ENCODE assay signal across 8 mouse cellular contexts in genomic region chr11:105312972-105313632, GRCm38 (mm10). TPM values are rescaled to one million over a fixed set of nuclear protein-coding genes. Genes with fewer than 3 reads are reported as not detected.
DNase-seq lines count a peak whose midpoint lies in the region; TF ChIP-seq lines count a peak whose summit lies in the region.

No protein-coding gene starts in this region.

- H3K79me2 ChIP-seq in myocyte (ENCODE audit: control insufficient read depth, insufficient read depth) = peaks cover 49% of the 10 kb centered on the region

- H3K27me3 ChIP-seq in myocyte (ENCODE audit: control insufficient read depth, insufficient read depth, insufficient read length) = no peaks in the 10 kb centered on the region

- DNase-seq in adrenal gland, postnatal 10 days = peak; percentile 26
- DNase-seq in adrenal gland, postnatal 25 days = no peak
- DNase-seq in fibroblast of lung, adult 2 months (ENCODE audit: low read depth) = peak; percentile 88
- DNase-seq in heart, postnatal 14 days = peak; percentile 40 to 69
- peak; percentile 64 to 69 for DNase-seq in kidney, postnatal 4 days
- no peak for DNase-seq in thymus, postnatal 10 days (ENCODE audit: low spot score in 2 of 2)
- no peak for DNase-seq in thymus, postnatal 4 days

- intact Hi-C loops in heart, postnatal 14 days (cut with DNase I) = no loop called here

- peak overlapping the region; percentile 95 for H3K4me2 ChIP-seq in myocyte (ENCODE audit: low read depth)

- H3K36me3 ChIP-seq in myocyte (ENCODE audit: control insufficient read depth, insufficient read depth) = peaks cover 5% of the 10 kb centered on the region

- H3ac ChIP-seq in myocyte (ENCODE audit: control insufficient read depth, insufficient read length) = no peak overlapping the region

- H3K4me3 ChIP-seq in myocyte = no peak overlapping the region

- TF ChIP-seq POLR2A in myocyte (IDR thresholded peaks at IDR 0.05; ENCODE audit: insufficient read length, low read depth) = no peak

TF ChIP-seq in myocyte, 11 proteins besides CTCF, POLR2A, EP300 and RAD21:
- peak in 2 of 3 experiments; percentile 48 to 72 for TF ChIP-seq MYOG (IDR thresholded peaks at IDR 0.05; ENCODE audit: control insufficient read depth in 1 of 3, insufficient read depth in 1 of 3, insufficient read length in 2 of 3, low read depth in 2 of 3)
- peak; percentile 54 for TF ChIP-seq TCF12 (IDR thresholded peaks at IDR 0.05; ENCODE audit: insufficient read depth, poor library complexity, severe bottlenecking)
- no peak for TF ChIP-seq CEBPB (IDR thresholded peaks at IDR 0.05; ENCODE audit: insufficient read depth, poor library complexity, severe bottlenecking)
- TF ChIP-seq MYOD1 (IDR thresholded peaks at IDR 0.05; ENCODE audit: control insufficient read depth in 1 of 3, insufficient read length in 2 of 3, low read depth in 2 of 3) = peak in 2 of 3 experiments; percentile 27 to 62

RNA-seq across cellular contexts. Expression of gene Mrc2, which starts 20.7 kb away (rescaled TPM):
- total RNA-seq in adrenal gland, postnatal 10 days (2021) = 10 to 100 TPM; 27.6 to 28.0 TPM
- 21.3 and 21.7 TPM in 2 replicates for total RNA-seq in adrenal gland, postnatal 25 days (2021)
- total RNA-seq in heart, postnatal 14 days (2021) = 10 to 100 TPM; 27.0 to 28.5 TPM
- polyA plus RNA-seq in myocyte (2012; fragmentation: generic; extraction: Trizol) = 47.7 TPM

Comparison
In these comparisons a context has a peak if more than half of its experiments do, and no peak if none do; other contexts are left out.
1. DNase-seq: peak in adrenal gland, postnatal 10 days (single experiment), fibroblast of lung, adult 2 months (single experiment), heart, postnatal 14 days (2 of 2) and kidney, postnatal 4 days (2 of 2); none in adrenal gland, postnatal 25 days (single experiment), thymus, postnatal 10 days (0 of 2) and thymus, postnatal 4 days (single experiment).